Mouse (Mus musculus): ENCODE data around the gene Olfr870.

DNA sequence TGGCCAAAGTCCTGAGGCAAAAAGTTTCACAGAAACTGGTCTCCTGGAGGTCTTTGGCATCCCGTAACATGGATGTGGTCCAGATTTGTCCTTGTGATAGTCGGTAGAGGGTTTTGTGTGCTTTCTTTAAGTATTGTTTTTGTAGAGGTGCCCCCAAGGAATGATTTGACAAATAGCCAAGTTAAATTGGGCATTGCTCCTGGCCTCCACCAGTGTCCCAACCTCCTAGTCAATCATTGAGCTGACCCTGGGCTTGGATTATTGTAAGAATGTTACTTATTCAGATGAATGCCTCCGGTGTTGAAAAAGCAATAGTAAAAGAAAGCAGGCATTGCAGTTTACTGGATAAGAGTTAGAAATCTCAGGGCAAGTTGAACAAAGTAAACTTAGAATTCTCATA is 24.2 kb downstream of the Olfr870 start:
- no peak for TF ChIP-seq CTCF (IDR thresholded peaks at IDR 0.05; ENCODE audit: low read depth)
- TF ChIP-seq EP300 (optimal IDR thresholded peaks at IDR 0.05), result no peak
